Mouse (Mus musculus) liver, postnatal 0 days (tissue): ENCODE data around the gene Adgb.

Source experiments
- CTCF ChIP-seq: sonication (generic); IDR thresholded peaks from 2 replicates; pipeline ENCODE4 v1.5.1; 2016; ENCODE audit warnings: antibody characterized with exemption, low read depth
- EP300 ChIP-seq: IDR thresholded peaks from 2 replicates; pipeline ENCODE4 v1.6.1; 2016; ENCODE audit warnings: antibody characterized with exemption, low read depth, mild to moderate bottlenecking

DNA sequence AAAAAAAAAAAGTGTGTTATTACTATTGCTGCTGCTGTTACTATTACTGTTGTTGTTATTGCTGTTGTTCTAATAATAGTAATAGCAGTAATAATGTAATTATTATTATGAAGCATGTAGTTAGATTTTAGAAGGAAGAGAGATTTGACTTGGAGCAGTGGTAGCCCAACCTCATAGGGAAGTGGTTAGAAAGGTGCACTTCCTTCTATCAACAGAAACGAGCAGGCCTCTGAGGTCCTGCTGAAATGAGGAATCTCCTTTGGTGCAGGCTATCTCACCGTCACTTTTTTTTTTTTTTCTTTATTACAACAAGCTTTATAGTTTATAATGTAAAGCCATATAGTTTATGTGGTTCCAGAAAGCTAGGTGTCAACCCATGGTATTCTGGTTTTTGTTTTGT is 4.4 kb upstream of the Adgb start:
- no peak for TF ChIP-seq EP300
- TF ChIP-seq CTCF = no peak
